Mouse (Mus musculus) limb, embryonic 13.5 days (tissue): ENCODE data around the gene Ubac2. TPM values are rescaled to one million over a fixed set of nuclear protein-coding genes. Genes with fewer than 3 reads are reported as not detected.
A peak's percentile ranks its signal among the peaks of the same experiment; 100 is the strongest.

Experiments
- ATAC-seq: fragments of 200-750 bp; cut with Nextera tagmentation; 2 replicates; pipeline ENCODE4 v1.8.0; 2017; ENCODE audit warnings: low read depth, moderate number of reproducible peaks, moderate TSS enrichment; ENCODE audit not compliant: low FRiP score
- H3K27ac ChIP-seq: fragments of 300-500 bp; sonication (generic); 2 replicates; pipeline ENCODE4 v1.5.1; 2015; ENCODE audit warnings: inconsistent platforms, mild to moderate bottlenecking, moderate library complexity
- H3K27me3 ChIP-seq: fragments of 300-500 bp; sonication (generic); 2 replicates; pipeline ENCODE4 v1.6.1; 2015; ENCODE audit warnings: mild to moderate bottlenecking, inconsistent platforms
- H3K36me3 ChIP-seq: fragments of 300-500 bp; sonication (generic); 2 replicates; pipeline ENCODE4 v1.6.1; 2015; ENCODE audit warnings: inconsistent platforms, mild to moderate bottlenecking, moderate library complexity
- H3K4me1 ChIP-seq: fragments of 300-500 bp; sonication (generic); 2 replicates; pipeline ENCODE4 v1.6.1; 2015; ENCODE audit warnings: inconsistent platforms
- H3K4me2 ChIP-seq: fragments of 300-500 bp; sonication (generic); replicated peaks from 2 replicates; pipeline ENCODE4 v1.6.1; 2015; ENCODE audit warnings: inconsistent platforms, mild to moderate bottlenecking, moderate library complexity
- H3K4me3 ChIP-seq: fragments of 300-500 bp; sonication (generic); 2 replicates; pipeline ENCODE4 v1.5.1; 2015; ENCODE audit warnings: moderate library complexity, mild to moderate bottlenecking, inconsistent platforms
- H3K9ac ChIP-seq: fragments of 300-500 bp; sonication (generic); 2 replicates; pipeline ENCODE4 v1.6.1; 2015; ENCODE audit warnings: mild to moderate bottlenecking, inconsistent platforms
- H3K9me3 ChIP-seq: fragments of 300-500 bp; sonication (generic); 2 replicates; pipeline ENCODE4 v1.6.1; 2016; ENCODE audit warnings: inconsistent platforms
- WGBS: fragments of 180-500 bp; shearing (Covaris S2); methylation state at CpG from one replicate; pipeline ENCODE4 v1.1.7; 2015; 5-methylcytosine and 5-hydroxymethylcytosine counted together
- polyA plus RNA-seq: library from polyadenylated mRNA; unstranded; fragments of >200 nt; fragmentation: Nextera tagmentation; extraction: Ambion mirVana; gene quantifications from 2 replicates; pipeline ENCODE4 v1.2.1, GENCODE M21; 2015

Gene Ubac2
- polyA plus RNA-seq, 1 experiment from 2014 or later: 71.6 TPM

DNA sequence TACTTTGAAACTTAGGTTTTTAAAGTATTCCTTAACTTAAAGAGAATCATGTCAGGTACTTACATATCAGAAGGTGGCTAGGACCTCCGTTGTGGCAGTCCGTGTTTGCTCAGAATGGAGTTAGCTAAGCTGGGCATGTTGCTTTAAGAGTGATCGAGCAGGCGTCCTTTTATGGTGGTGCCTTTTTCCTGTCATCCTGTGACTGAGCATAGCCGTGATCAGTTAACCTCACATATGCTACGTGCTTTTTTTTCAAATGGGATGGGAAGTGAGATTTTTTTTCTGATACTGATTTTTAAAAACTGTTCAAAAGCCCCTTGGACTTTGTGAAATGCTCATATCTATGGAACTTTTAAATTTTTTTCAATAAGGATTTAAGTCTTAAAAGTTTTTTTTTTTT lies 86.6 kb downstream of the Ubac2 start, which contains the start of gene Gpr183:
Gene Gpr183, minus strand, starts transcription at position 206 of the 400 bp plus-strand sequence.
- H3K4me3 ChIP-seq: no peak within 1 kb of the TSS
- H3K36me3 ChIP-seq: no peaks in the 10 kb centered on the region
- no peak for ATAC-seq
- no peak within 1 kb of the TSS for H3K4me2 ChIP-seq
- H3K27ac ChIP-seq: peak within 1 kb of the TSS; percentile 16; the same call in 1 of the 2 replicates
- no peaks in the 10 kb centered on the region for H3K27me3 ChIP-seq
- WGBS: 30% methylated on average over 6 of the region's 6 CpGs
- H3K9me3 ChIP-seq: no peaks in the 10 kb centered on the region
- H3K9ac ChIP-seq: no peak within 1 kb of the TSS
- peaks cover 12% of the 10 kb centered on the region for H3K4me1 ChIP-seq

DNA sequence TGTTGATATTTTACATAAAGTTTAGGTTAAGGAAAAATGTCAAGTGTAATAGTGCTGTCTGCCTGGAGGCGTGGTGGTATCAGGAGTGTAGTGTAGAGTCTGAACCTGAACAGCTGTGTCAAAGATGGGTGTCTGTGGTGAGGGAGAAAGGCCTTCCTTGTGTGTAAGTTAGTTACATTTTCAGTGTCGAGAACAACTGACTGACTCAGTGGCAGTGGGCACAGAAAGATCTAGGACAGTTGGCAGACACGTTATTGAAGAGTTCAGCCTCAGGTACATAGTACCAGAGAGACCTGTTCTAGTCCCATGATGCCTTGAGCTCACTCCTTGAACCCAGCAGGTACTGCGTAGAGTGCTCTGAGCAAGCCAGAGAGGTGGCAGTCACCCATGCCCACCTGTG lies 87.0 kb downstream of the Ubac2 start:
- H3K27me3 ChIP-seq: no peaks in the 10 kb centered on the region
- no peak overlapping the region for H3K4me3 ChIP-seq
- no peak overlapping the region for H3K4me2 ChIP-seq
- ATAC-seq: no peak
- H3K27ac ChIP-seq: no peak overlapping the region
- no peak overlapping the region for H3K9ac ChIP-seq
- H3K36me3 ChIP-seq: no peaks in the 10 kb centered on the region
- H3K9me3 ChIP-seq: no peaks in the 10 kb centered on the region
- peaks cover 12% of the 10 kb centered on the region for H3K4me1 ChIP-seq
- 92% methylated on average over 4 of the region's 4 CpGs for WGBS

DNA sequence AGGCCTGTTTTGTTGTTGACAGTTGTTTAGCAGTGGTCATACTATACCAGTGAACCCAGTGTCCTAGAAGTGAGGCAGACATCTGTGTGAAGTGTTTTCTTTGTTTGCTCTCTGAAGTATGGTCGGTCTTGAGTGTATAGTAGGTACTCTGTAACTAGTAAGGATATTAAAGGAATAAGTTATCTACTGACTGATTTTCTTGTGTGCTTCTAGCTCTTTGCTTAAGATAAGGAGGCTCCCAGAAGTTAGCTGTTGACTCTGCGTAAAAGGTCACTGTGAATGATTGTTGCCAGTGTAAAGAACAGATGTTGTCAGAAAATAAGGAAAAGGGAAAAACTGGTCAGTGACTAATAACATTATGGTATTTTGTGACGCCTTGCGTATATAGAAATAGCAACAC lies 88.7 kb downstream of the Ubac2 start:
- Histone ChIP-seq H3K27ac (no peak overlapping the region), H3K9me3 (no peaks in the 10 kb centered on the region), H3K36me3 (no peaks in the 10 kb centered on the region), H3K4me1 (peaks cover 12% of the 10 kb centered on the region), H3K4me3 (no peak overlapping the region), H3K4me2 (no peak overlapping the region), H3K27me3 (no peaks in the 10 kb centered on the region), H3K9ac (no peak overlapping the region)
- no peak for ATAC-seq
- WGBS: 86% methylated on average over 4 of the region's 4 CpGs

DNA sequence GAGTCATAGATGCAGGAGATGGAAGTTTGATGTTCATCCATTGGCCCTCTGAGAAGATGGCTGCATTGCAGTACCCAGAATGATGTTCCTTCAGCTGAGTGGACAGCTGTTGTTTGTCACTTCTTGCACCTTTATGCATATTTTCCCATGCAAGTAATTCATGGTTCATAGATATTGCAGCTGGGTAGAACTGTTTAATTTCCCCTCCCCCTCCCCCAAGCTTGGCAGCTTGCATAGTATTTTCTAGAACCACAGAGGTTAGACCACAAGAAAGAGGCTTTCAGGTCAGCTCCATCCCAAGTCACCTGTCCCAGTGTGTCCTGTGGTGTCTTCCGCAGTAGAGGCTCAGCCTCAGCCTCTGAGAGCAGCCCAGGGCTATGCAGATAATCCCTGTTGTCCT lies 92.0 kb downstream of the Ubac2 start:
- H3K27ac ChIP-seq: no peak overlapping the region
- peaks cover 12% of the 10 kb centered on the region for H3K36me3 ChIP-seq
- ATAC-seq: no peak
- WGBS: 94% methylated on average over 1 of the region's 1 CpGs
- no peaks in the 10 kb centered on the region for H3K27me3 ChIP-seq
- no peaks in the 10 kb centered on the region for H3K4me1 ChIP-seq
- H3K4me2 ChIP-seq: no peak overlapping the region
- H3K9me3 ChIP-seq: no peaks in the 10 kb centered on the region
- H3K9ac ChIP-seq: no peak overlapping the region
- H3K4me3 ChIP-seq: no peak overlapping the region

- WGBS: 88% methylated on average over 10 of the region's 10 CpGs
- no peak overlapping the region for H3K4me2 ChIP-seq
- no peaks in the 10 kb centered on the region for H3K27me3 ChIP-seq
- H3K36me3 ChIP-seq: peaks cover 17% of the 10 kb centered on the region
- H3K4me1 ChIP-seq: no peaks in the 10 kb centered on the region
- H3K9ac ChIP-seq: no peak overlapping the region
- H3K27ac ChIP-seq: no peak overlapping the region
- peaks cover 4% of the 10 kb centered on the region; the same call in 1 of the 2 replicates for H3K9me3 ChIP-seq
- no peak for ATAC-seq
- no peak overlapping the region for H3K4me3 ChIP-seq
Measured at GRCm38 (mm10) chr14:121973114-121973513, 94.7 kb downstream of the Ubac2 start.

- no peaks in the 10 kb centered on the region for H3K4me1 ChIP-seq
- no peak overlapping the region for H3K4me2 ChIP-seq
- no peaks in the 10 kb centered on the region for H3K9me3 ChIP-seq
- H3K36me3 ChIP-seq: no peaks in the 10 kb centered on the region
- no peaks in the 10 kb centered on the region for H3K27me3 ChIP-seq
- H3K27ac ChIP-seq: no peak overlapping the region
- 84% methylated on average over 1 of the region's 1 CpGs for WGBS
- H3K4me3 ChIP-seq: no peak overlapping the region
- no peak for ATAC-seq
- no peak overlapping the region for H3K9ac ChIP-seq
Measured at GRCm38 (mm10) chr14:121981531-121981930, 103.1 kb downstream of the Ubac2 start.

DNA sequence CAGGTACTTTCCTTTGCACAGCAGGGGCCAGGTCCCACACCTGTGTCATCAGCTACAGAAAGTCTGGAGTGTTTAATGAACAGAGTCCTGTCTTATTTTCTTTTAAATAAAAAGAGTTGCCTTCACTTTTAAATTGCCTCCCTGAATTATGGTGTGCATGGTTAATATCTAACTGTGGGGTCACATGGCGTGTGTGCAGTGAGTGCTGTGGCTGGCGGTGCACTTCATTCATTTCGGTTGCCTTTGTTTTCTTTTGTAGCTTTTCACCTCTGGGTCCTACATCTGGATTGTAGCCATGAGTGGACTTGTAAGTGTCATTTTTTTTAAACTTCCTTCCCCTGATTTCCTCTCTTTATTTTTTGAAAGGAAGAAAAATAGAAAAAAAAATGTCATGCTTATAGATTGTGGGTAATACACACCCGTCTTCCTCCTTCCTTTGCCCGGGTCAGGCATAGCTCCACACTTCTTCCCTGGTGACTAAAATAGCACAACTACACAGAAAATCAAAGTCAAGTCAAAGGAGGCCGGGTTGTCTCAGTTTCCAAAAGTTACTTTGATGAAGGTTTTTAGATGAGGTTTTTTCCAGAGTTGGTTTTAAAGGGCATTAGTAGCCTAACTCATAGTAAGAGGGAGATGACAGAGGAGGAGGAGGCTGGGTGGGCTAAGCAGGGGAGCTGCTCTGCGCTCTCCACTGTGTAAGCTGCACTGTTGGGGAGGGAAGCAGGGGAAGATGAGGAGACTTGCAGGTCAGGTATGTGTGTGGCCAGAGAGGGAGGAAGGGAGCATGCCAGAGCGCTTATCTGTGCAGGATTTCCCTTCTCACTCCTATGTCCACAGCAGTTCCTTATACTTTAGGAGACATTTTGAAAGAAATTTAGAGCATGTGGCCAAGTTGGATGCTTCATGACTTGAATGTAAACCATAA lies 104.9 kb downstream of the Ubac2 start:
- 74% methylated on average over 8 of the region's 8 CpGs for WGBS
- Histone ChIP-seq H3K4me1 (no peaks in the 10 kb centered on the region), H3K9ac (no peak overlapping the region), H3K27ac (peak overlapping the region; percentile 33; the same call in 1 of the 2 replicates), H3K9me3 (no peaks in the 10 kb centered on the region), H3K27me3 (no peaks in the 10 kb centered on the region), H3K4me3 (no peak overlapping the region), H3K4me2 (no peak overlapping the region), H3K36me3 (0 out of 2 replicates have a peak, but pooled peaks cover 6% of the 10 kb centered on the region)
- no peak for ATAC-seq

GRCm38 (mm10) chr14:121985477-121985876 lies 107.1 kb downstream of the Ubac2 start:
- no peak overlapping the region; the same call in 1 of the 2 replicates for H3K27ac ChIP-seq

GRCm38 (mm10) chr14:121986028-121986427 lies 107.6 kb downstream of the Ubac2 start:
- H3K4me2 ChIP-seq: no peak overlapping the region
- no peak overlapping the region; the same call in 1 of the 2 replicates for H3K27ac ChIP-seq
- ATAC-seq: no peak
- no peaks in the 10 kb centered on the region for H3K9me3 ChIP-seq
- no peak overlapping the region for H3K4me3 ChIP-seq
- no peaks in the 10 kb centered on the region for H3K27me3 ChIP-seq
- WGBS: 83% methylated on average over 6 of the region's 6 CpGs
- H3K4me1 ChIP-seq: no peaks in the 10 kb centered on the region
- H3K36me3 ChIP-seq: peaks cover 13% of the 10 kb centered on the region
- H3K9ac ChIP-seq: no peak overlapping the region

More at GRCm38 (mm10) chr14:121985477-121985876, 107.1 kb downstream of the Ubac2 start:
- no peaks in the 10 kb centered on the region for H3K27me3 ChIP-seq
- peaks cover 13% of the 10 kb centered on the region; the same call in 1 of the 2 replicates for H3K36me3 ChIP-seq
- H3K4me1 ChIP-seq: no peaks in the 10 kb centered on the region
- no peak overlapping the region for H3K4me2 ChIP-seq
- no peak for ATAC-seq
- no peaks in the 10 kb centered on the region for H3K9me3 ChIP-seq
- H3K4me3 ChIP-seq: no peak overlapping the region
- no peak overlapping the region for H3K9ac ChIP-seq
- 88% methylated on average over 3 of the region's 3 CpGs for WGBS

- H3K36me3 ChIP-seq: peaks cover 14% of the 10 kb centered on the region
- H3K4me1 ChIP-seq: 0 out of 2 replicates have a peak, but pooled peaks cover 3% of the 10 kb centered on the region
- no peak overlapping the region for H3K9ac ChIP-seq
- H3K27me3 ChIP-seq: no peaks in the 10 kb centered on the region
- no peaks in the 10 kb centered on the region for H3K9me3 ChIP-seq
- H3K27ac ChIP-seq: no peak overlapping the region
- no peak overlapping the region for H3K4me3 ChIP-seq
- 81% methylated on average over 1 of the region's 1 CpGs for WGBS
- no peak for ATAC-seq
- H3K4me2 ChIP-seq: no peak overlapping the region
Measured at GRCm38 (mm10) chr14:121987287-121987686, 108.9 kb downstream of the Ubac2 start.

DNA sequence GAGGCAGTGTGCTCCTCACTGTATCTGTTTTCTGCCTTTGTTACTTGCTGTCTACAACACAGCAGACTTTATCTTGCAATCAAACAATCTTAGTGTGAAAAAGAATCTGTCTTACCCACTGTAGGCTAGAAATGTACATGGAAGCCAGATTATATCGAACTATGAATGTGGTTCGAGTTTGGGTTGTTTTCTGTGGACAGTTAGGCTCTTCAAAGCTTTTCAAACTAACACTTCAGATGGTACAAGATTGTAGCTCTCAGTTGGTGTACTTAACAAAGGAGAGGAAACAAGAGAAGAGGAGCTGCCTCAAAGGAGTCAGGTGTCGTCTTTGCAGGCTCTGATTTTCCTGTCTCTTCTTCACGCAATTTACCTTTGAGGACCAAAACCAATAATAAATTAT lies 109.3 kb downstream of the Ubac2 start:
- no peaks in the 10 kb centered on the region for H3K27me3 ChIP-seq
- 0 out of 2 replicates have a peak, but pooled peaks cover 3% of the 10 kb centered on the region for H3K4me1 ChIP-seq
- H3K9me3 ChIP-seq: no peaks in the 10 kb centered on the region
- ATAC-seq: no peak
- no peak overlapping the region for H3K4me2 ChIP-seq
- WGBS: 84% methylated on average over 4 of the region's 4 CpGs
- H3K27ac ChIP-seq: no peak overlapping the region
- H3K4me3 ChIP-seq: no peak overlapping the region
- peaks cover 17% of the 10 kb centered on the region for H3K36me3 ChIP-seq
- no peak overlapping the region for H3K9ac ChIP-seq

DNA sequence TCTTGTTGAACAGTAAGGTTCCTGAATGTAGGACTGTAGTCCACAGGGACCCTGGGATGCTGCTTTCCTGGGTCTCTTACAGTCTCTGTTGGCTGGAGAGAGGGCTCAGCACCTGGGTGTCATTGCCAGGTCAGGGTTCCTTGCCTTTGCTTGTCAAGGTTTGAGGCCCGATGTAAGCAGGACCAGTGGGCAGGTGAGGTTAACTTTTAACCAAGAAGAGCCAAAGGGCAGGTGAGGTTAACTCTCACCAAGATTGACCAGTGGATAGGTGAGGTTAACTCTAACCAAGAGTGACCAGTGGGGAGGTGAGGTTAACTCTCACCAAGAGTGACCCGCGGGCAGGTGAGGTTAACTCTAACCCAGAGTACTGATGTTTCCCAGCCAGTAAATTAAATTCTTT lies 110.9 kb downstream of the Ubac2 start:
- Histone ChIP-seq H3K27me3 (no peaks in the 10 kb centered on the region), H3K9me3 (no peaks in the 10 kb centered on the region), H3K4me3 (no peak overlapping the region), H3K4me1 (0 out of 2 replicates have a peak, but pooled peaks cover 3% of the 10 kb centered on the region), H3K27ac (no peak overlapping the region), H3K9ac (no peak overlapping the region), H3K36me3 (peaks cover 21% of the 10 kb centered on the region), H3K4me2 (no peak overlapping the region)
- 93% methylated on average over 3 of the region's 3 CpGs for WGBS
- ATAC-seq: no peak
